Comparison of ENCODE assay signal across 18 mouse cellular contexts in the genomic region with DNA sequence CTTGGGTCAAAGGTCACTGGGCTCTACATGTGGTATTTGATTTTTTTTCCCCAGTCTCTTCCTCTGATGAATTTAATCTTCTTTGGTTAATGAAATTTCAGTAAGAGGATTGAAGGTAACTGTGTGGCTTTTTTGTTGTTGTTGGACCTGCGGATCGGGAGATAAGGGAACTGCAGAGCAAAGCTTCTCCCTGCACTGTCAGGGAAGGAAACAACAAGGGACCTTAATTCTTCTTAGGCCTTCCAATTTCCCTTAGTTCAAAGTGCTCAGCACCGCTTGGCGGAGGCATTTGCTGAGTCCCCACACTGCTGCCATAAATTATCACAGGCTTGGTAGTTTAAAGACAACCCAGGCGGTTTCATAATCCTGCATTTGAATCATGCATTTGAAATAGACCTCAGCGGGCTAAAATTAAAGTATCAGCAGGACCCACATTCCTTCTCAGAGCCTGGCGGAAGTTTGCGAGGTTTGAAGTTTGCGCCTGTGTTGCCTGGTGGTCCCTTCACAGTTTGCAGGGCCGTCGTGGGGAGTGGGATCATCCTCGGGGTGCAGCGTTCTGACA. TPM values are rescaled to one million over a fixed set of nuclear protein-coding genes. Genes with fewer than 3 reads are reported as not detected.
DNase-seq lines count a peak whose midpoint lies in the region; ATAC-seq and TF ChIP-seq lines count a peak whose summit lies in the region.
"Had no signal": no experiment of that assay in that cellular context is flagged by ENCODE, and none has a peak within 500 bp of the region (broad histone marks: within the 10 kb centered on the region; RNA-seq: fewer than 3 reads in every experiment).

No protein-coding gene starts in this region.

- H3K9me3 ChIP-seq in E14TG2a.4 (ENCODE audit: low read length) (no peaks in the 10 kb centered on the region), ES-Bruce4 (replicated peaks; ENCODE audit: control insufficient read depth, insufficient read depth, low read length, poor library complexity, severe bottlenecking) (no peaks in the 10 kb centered on the region)
- no peaks in the 10 kb centered on the region for H3K9me3 ChIP-seq in midbrain, embryonic 14.5 days (ENCODE audit: control insufficient read depth, low read length)
- no peaks in the 10 kb centered on the region for H3K9me3 ChIP-seq in heart, embryonic 10.5 days
- H3K9me3 ChIP-seq: embryonic facial prominence, embryonic 10.5 days; forebrain, embryonic 13.5 days; G1E; hindbrain, embryonic 15.5 days; intestine, embryonic 15.5 days; kidney, embryonic 15.5 days; megakaryocyte, embryonic 14.5 days; neural tube, embryonic 15.5 days had no signal

- no peak for TF ChIP-seq CTCF in left cerebral cortex, adult 2 months (IDR thresholded peaks at IDR 0.05)
- TF ChIP-seq CTCF in E14TG2a.4 (conservative IDR thresholded peaks at IDR 0.05; ENCODE audit: low read length) (no peak), ES-Bruce4 (IDR thresholded peaks at IDR 0.05; ENCODE audit: low read depth, low read length) (no peak)

- H3K36me3 ChIP-seq in E14TG2a.4 (ENCODE audit: insufficient read depth, low read length) = no peaks in the 10 kb centered on the region
- no peaks in the 10 kb centered on the region for H3K36me3 ChIP-seq in ES-Bruce4 (ENCODE audit: control insufficient read depth, insufficient read depth, low read length, poor library complexity, severe bottlenecking)
- no peaks in the 10 kb centered on the region for H3K36me3 ChIP-seq in midbrain, embryonic 14.5 days (ENCODE audit: control insufficient read depth, insufficient read depth, low read length)
- H3K36me3 ChIP-seq in heart, embryonic 10.5 days = no peaks in the 10 kb centered on the region
- H3K36me3 ChIP-seq: embryonic facial prominence, embryonic 10.5 days; G1E; hindbrain, embryonic 15.5 days; intestine, embryonic 15.5 days; kidney, embryonic 15.5 days; neural tube, embryonic 15.5 days had no signal

- H3K27me3 ChIP-seq in E14TG2a.4 (ENCODE audit: insufficient read depth, low read length) (no peaks in the 10 kb centered on the region), ES-Bruce4 (ENCODE audit: control insufficient read depth, insufficient read depth, low read length, poor library complexity, severe bottlenecking) (no peaks in the 10 kb centered on the region)
- no peaks in the 10 kb centered on the region for H3K27me3 ChIP-seq in midbrain, embryonic 14.5 days (ENCODE audit: control insufficient read depth, insufficient read depth, low read length)
- H3K27me3 ChIP-seq in heart, embryonic 10.5 days (ENCODE audit: insufficient read depth, poor library complexity, severe bottlenecking) = no peaks in the 10 kb centered on the region
- H3K27me3 ChIP-seq: forebrain, embryonic 13.5 days; hindbrain, embryonic 15.5 days; intestine, embryonic 15.5 days; kidney, embryonic 15.5 days; megakaryocyte, embryonic 14.5 days; neural tube, embryonic 15.5 days had no signal

- no peak overlapping the region for H3K4me2 ChIP-seq in midbrain, embryonic 14.5 days (ENCODE audit: low read length)
- H3K4me2 ChIP-seq: forebrain, embryonic 13.5 days; hindbrain, embryonic 15.5 days; intestine, embryonic 15.5 days; kidney, embryonic 15.5 days; liver, embryonic 11.5 days; neural tube, embryonic 15.5 days had no signal

- H3K4me3 ChIP-seq in left cerebral cortex, adult 2 months = no peak overlapping the region
- H3K4me3 ChIP-seq in E14TG2a.4 (replicated peaks; ENCODE audit: low read length) (peak overlapping the region; percentile 48), ES-Bruce4 (ENCODE audit: low read depth, low read length) (0 out of 2 replicates have a peak overlapping the region, but pooled peaks have one; percentile 1)
- H3K4me3 ChIP-seq in midbrain, embryonic 14.5 days (replicated peaks; ENCODE audit: low read depth, low read length) = no peak overlapping the region
- no peak overlapping the region for H3K4me3 ChIP-seq in heart, embryonic 10.5 days
- H3K4me3 ChIP-seq: embryonic facial prominence, embryonic 10.5 days; forebrain, embryonic 13.5 days; hindbrain, embryonic 15.5 days; intestine, embryonic 15.5 days; kidney, embryonic 15.5 days; megakaryocyte, embryonic 14.5 days; neural tube, embryonic 15.5 days had no signal

- 30% methylated on average over 13 of the region's 13 CpGs for WGBS in midbrain, embryonic 14.5 days
- WGBS in heart, embryonic 10.5 days = 31% methylated on average over 13 of the region's 13 CpGs

- no peak for ATAC-seq in midbrain, embryonic 14.5 days (ENCODE audit: low FRiP score, low TSS enrichment)

- no peak for TF ChIP-seq POLR2A in ES-Bruce4 (IDR thresholded peaks at IDR 0.05; ENCODE audit: insufficient read depth, low read length)

- no peak for TF ChIP-seq EP300 in ES-Bruce4 (IDR thresholded peaks at IDR 0.05; ENCODE audit: insufficient read depth, low read depth, low read length)

- no peak overlapping the region for H3K9ac ChIP-seq in ES-Bruce4 (ENCODE audit: low read depth, poor library complexity, severe bottlenecking)
- H3K9ac ChIP-seq in midbrain, embryonic 14.5 days (replicated peaks; ENCODE audit: low read length) = no peak overlapping the region
- H3K9ac ChIP-seq: forebrain, embryonic 13.5 days; hindbrain, embryonic 15.5 days; intestine, embryonic 15.5 days; kidney, embryonic 15.5 days; neural tube, embryonic 15.5 days had no signal

- peak in 1 of 2 experiments; percentile 25 for DNase-seq in left cerebral cortex, adult 2 months (ENCODE audit: extremely low spot score in 1 of 2, low spot score in 2 of 2)
- DNase-seq in left cerebral cortex, adult 11 months (ENCODE audit: low spot score) = no peak
- DNase-seq in midbrain, embryonic 14.5 days = peak; percentile 42
- no peak for DNase-seq in layer of hippocampus, postnatal 10 days (ENCODE audit: low spot score in 2 of 2)
- DNase-seq in heart, embryonic 10.5 days (ENCODE audit: low spot score) = no peak
- DNase-seq in cerebellum, adult 11-12 months = no peak
- DNase-seq: lung, adult 2 months had no signal

- intact Hi-C loops in left cerebral cortex, adult 2 months (cut with DNase I) = loop anchor here (1.0 to 10.0 kb wide), 5 partner anchors 55 to 581 kb away; no protein-coding TSS in a partner anchor

- peak overlapping the region; percentile 58 for H3K27ac ChIP-seq in left cerebral cortex, adult 2 months
- no peak overlapping the region for H3K27ac ChIP-seq in ES-Bruce4 (ENCODE audit: insufficient read depth, low read length)
- H3K27ac ChIP-seq in midbrain, embryonic 14.5 days (replicated peaks; ENCODE audit: low read depth, low read length) = no peak overlapping the region
- no peak overlapping the region for H3K27ac ChIP-seq in heart, embryonic 10.5 days
- H3K27ac ChIP-seq: embryonic facial prominence, embryonic 10.5 days; forebrain, embryonic 13.5 days; hindbrain, embryonic 15.5 days; intestine, embryonic 15.5 days; kidney, embryonic 15.5 days; neural tube, embryonic 15.5 days had no signal

- H3K4me1 ChIP-seq in E14TG2a.4 (replicated peaks; ENCODE audit: low read depth, low read length) (0 out of 2 replicates have a peak, but pooled peaks cover 8% of the 10 kb centered on the region), ES-Bruce4 (ENCODE audit: control insufficient read depth, insufficient read depth, low read length) (no peaks in the 10 kb centered on the region)
- no peaks in the 10 kb centered on the region for H3K4me1 ChIP-seq in midbrain, embryonic 14.5 days (ENCODE audit: control insufficient read depth, insufficient read depth, low read length)
- peaks cover 9% of the 10 kb centered on the region for H3K4me1 ChIP-seq in heart, embryonic 10.5 days
- H3K4me1 ChIP-seq: embryonic facial prominence, embryonic 10.5 days; forebrain, embryonic 13.5 days; hindbrain, embryonic 15.5 days; intestine, embryonic 15.5 days; kidney, embryonic 15.5 days; neural tube, embryonic 15.5 days had no signal

RNA-seq across cellular contexts. Expression of a gene that starts 28.5 kb away (rescaled TPM):
- 10 to 100 TPM; 26.4 to 26.9 TPM for total RNA-seq in left cerebral cortex, adult 2 months (2021)
- 49.5 and 54.8 TPM in 2 replicates for polyA plus RNA-seq in ES-Bruce4 (2011; ENCODE audit: insufficient read depth, insufficient read length, low read depth, missing spikeins)
- polyA plus RNA-seq in midbrain, embryonic 14.5 days (2014; fragmentation: Nextera tagmentation; extraction: Ambion mirVana) = 24.1 and 25.7 TPM in 2 replicates
- total RNA-seq in layer of hippocampus, postnatal 10 days (2021) = 10 to 100 TPM; 22.1 to 25.1 TPM
- 39.8 and 42.3 TPM in 2 replicates for polyA plus RNA-seq in heart, embryonic 10.5 days (2016; fragmentation: Nextera tagmentation; extraction: Ambion mirVana)

RNA-seq across cellular contexts. Expression of a gene that starts 28.6 kb away (rescaled TPM):
- total RNA-seq in left cerebral cortex, adult 2 months (2021) = 10 to 100 TPM; 90.7 to 91.1 TPM
- 120 and 123 TPM in 2 replicates for polyA plus RNA-seq in ES-Bruce4 (2011; ENCODE audit: insufficient read depth, insufficient read length, low read depth, missing spikeins)
- polyA plus RNA-seq in midbrain, embryonic 14.5 days (2014; fragmentation: Nextera tagmentation; extraction: Ambion mirVana) = 45.7 and 63.2 TPM in 2 replicates
- 10 to 100 TPM; 91.1 to 93.5 TPM for total RNA-seq in layer of hippocampus, postnatal 10 days (2021)
- polyA plus RNA-seq in heart, embryonic 10.5 days (2016; fragmentation: Nextera tagmentation; extraction: Ambion mirVana) = 47.3 and 52.6 TPM in 2 replicates

RNA-seq across cellular contexts. Expression of a gene that starts 56.3 kb away (rescaled TPM):
- 10 to 100 TPM; 86.1 to 93.1 TPM for total RNA-seq in left cerebral cortex, adult 2 months (2021)
- 7.3 and 11.6 TPM in 2 replicates for polyA plus RNA-seq in ES-Bruce4 (2011; ENCODE audit: insufficient read depth, insufficient read length, low read depth, missing spikeins)
- polyA plus RNA-seq in midbrain, embryonic 14.5 days (2014; fragmentation: Nextera tagmentation; extraction: Ambion mirVana) = 9.8 and 11.2 TPM in 2 replicates
- 10 to 100 TPM; 39.4 to 46.7 TPM for total RNA-seq in layer of hippocampus, postnatal 10 days (2021)
- 7.3 and 10.7 TPM in 2 replicates for polyA plus RNA-seq in heart, embryonic 10.5 days (2016; fragmentation: Nextera tagmentation; extraction: Ambion mirVana)

Comparison
In these comparisons a context has a peak if more than half of its experiments do, and no peak if none do; other contexts are left out.
1. H3K4me3 ChIP-seq: peak in E14TG2a.4 (single experiment) and ES-Bruce4 (single experiment); none in left cerebral cortex, adult 2 months (single experiment), midbrain, embryonic 14.5 days (single experiment) and heart, embryonic 10.5 days (single experiment).